Mouse (Mus musculus): ENCODE measurements around the gene Id1. TPM values are rescaled to one million over a fixed set of nuclear protein-coding genes. Genes with fewer than 3 reads are reported as not detected.

Id1 gene
- polyA plus RNA-seq, 1 experiment, result 59.8 TPM

- Histone ChIP-seq H3K4me1 (ENCODE audit: control insufficient read depth, insufficient read depth, insufficient read length, low read length) (peaks cover 5% of the 10 kb centered on the region), H3K4me3 (ENCODE audit: insufficient read depth, low read depth, low read length) (no peak overlapping the region), H3K27ac (replicated peaks; ENCODE audit: low read depth, low read length) (no peak overlapping the region)
These were observed 40.0 kb downstream of the Id1 start for GRCm38 (mm10) chr2:152776019-152776418.

GRCm38 (mm10) chr2:152776435-152776834 lies 40.4 kb downstream of the Id1 start:
- Histone ChIP-seq H3K4me1 (ENCODE audit: control insufficient read depth, insufficient read depth, insufficient read length, low read length) (peaks cover 9% of the 10 kb centered on the region), H3K4me3 (ENCODE audit: insufficient read depth, low read depth, low read length) (no peak overlapping the region), H3K27ac (replicated peaks; ENCODE audit: low read depth, low read length) (no peak overlapping the region)

- H3K4me3 ChIP-seq (ENCODE audit: insufficient read depth, low read depth, low read length), result no peak overlapping the region
- H3K27ac ChIP-seq (replicated peaks; ENCODE audit: low read depth, low read length), result no peak overlapping the region
- peaks cover 15% of the 10 kb centered on the region for H3K4me1 ChIP-seq (ENCODE audit: control insufficient read depth, insufficient read depth, insufficient read length, low read length)
These were observed 41.0 kb downstream of the Id1 start for GRCm38 (mm10) chr2:152777081-152777480.

GRCm38 (mm10) chr2:152780466-152780865 lies 44.4 kb downstream of the Id1 start:
- no peak overlapping the region for H3K27ac ChIP-seq (replicated peaks; ENCODE audit: low read depth, low read length)
- H3K4me1 ChIP-seq (ENCODE audit: control insufficient read depth, insufficient read depth, insufficient read length, low read length), result peaks cover 28% of the 10 kb centered on the region
- no peak overlapping the region for H3K4me3 ChIP-seq (ENCODE audit: insufficient read depth, low read depth, low read length)

- H3K4me3 ChIP-seq (ENCODE audit: insufficient read depth, low read depth, low read length), result no peak overlapping the region
- H3K27ac ChIP-seq (replicated peaks; ENCODE audit: low read depth, low read length), result no peak overlapping the region
- peaks cover 35% of the 10 kb centered on the region for H3K4me1 ChIP-seq (ENCODE audit: control insufficient read depth, insufficient read depth, insufficient read length, low read length)
These were observed 45.1 kb downstream of the Id1 start for GRCm38 (mm10) chr2:152781031-152781711.

GRCm38 (mm10) chr2:152782656-152783055 lies 46.6 kb downstream of the Id1 start:
- H3K27ac ChIP-seq (replicated peaks; ENCODE audit: low read depth, low read length), result no peak overlapping the region
- H3K4me3 ChIP-seq (ENCODE audit: insufficient read depth, low read depth, low read length), result no peak overlapping the region
- peaks cover 36% of the 10 kb centered on the region for H3K4me1 ChIP-seq (ENCODE audit: control insufficient read depth, insufficient read depth, insufficient read length, low read length)

- H3K4me1 ChIP-seq (ENCODE audit: control insufficient read depth, insufficient read depth, insufficient read length, low read length), result peaks cover 40% of the 10 kb centered on the region
- H3K27ac ChIP-seq (replicated peaks; ENCODE audit: low read depth, low read length), result no peak overlapping the region
- H3K4me3 ChIP-seq (ENCODE audit: insufficient read depth, low read depth, low read length), result no peak overlapping the region
These were observed 47.2 kb downstream of the Id1 start for GRCm38 (mm10) chr2:152783241-152783640.

- Histone ChIP-seq H3K4me1 (ENCODE audit: control insufficient read depth, insufficient read depth, insufficient read length, low read length) (peaks cover 53% of the 10 kb centered on the region), H3K27ac (replicated peaks; ENCODE audit: low read depth, low read length) (peak overlapping the region; percentile 98), H3K4me3 (ENCODE audit: insufficient read depth, low read depth, low read length) (no peak overlapping the region)
These were observed 48.6 kb downstream of the Id1 start for GRCm38 (mm10) chr2:152784640-152785039.

- H3K4me3 ChIP-seq (ENCODE audit: insufficient read depth, low read depth, low read length), result peak overlapping the region; percentile 6; the same call in 1 of the 2 replicates
- peak overlapping the region; percentile 98 for H3K27ac ChIP-seq (replicated peaks; ENCODE audit: low read depth, low read length)
- peaks cover 61% of the 10 kb centered on the region for H3K4me1 ChIP-seq (ENCODE audit: control insufficient read depth, insufficient read depth, insufficient read length, low read length)
These were observed 49.6 kb downstream of the Id1 start for GRCm38 (mm10) chr2:152785446-152786350.

Other genes starting within 250 kb of the Id1 start
- gene Defb22, start 246.1 kb upstream of the Id1 start, polyA plus RNA-seq (2012; ENCODE audit: insufficient read depth, insufficient read length, missing spikeins), result not detected in 2 replicates
- not detected in 2 replicates for gene Defb26, start 224.6 kb upstream of the Id1 start, polyA plus RNA-seq (2012; ENCODE audit: insufficient read depth, insufficient read length, missing spikeins)
- gene Defb28, start 218.0 kb upstream of the Id1 start, polyA plus RNA-seq (2012; ENCODE audit: insufficient read depth, insufficient read length, missing spikeins), result not detected in 2 replicates
- not detected in 2 replicates for gene Defb29, start 196.2 kb upstream of the Id1 start, polyA plus RNA-seq (2012; ENCODE audit: insufficient read depth, insufficient read length, missing spikeins)
- not detected in 2 replicates for gene Gm17416, start 166.9 kb upstream of the Id1 start, polyA plus RNA-seq (2012; ENCODE audit: insufficient read depth, insufficient read length, missing spikeins)
- not detected in 2 replicates for gene Defb21, start 163.5 kb upstream of the Id1 start, polyA plus RNA-seq (2012; ENCODE audit: insufficient read depth, insufficient read length, missing spikeins)
- gene Defb19, start 155.9 kb upstream of the Id1 start, polyA plus RNA-seq (2012; ENCODE audit: insufficient read depth, insufficient read length, missing spikeins), result not detected in 2 replicates
- not detected in 2 replicates for gene Defb45, start 136.9 kb upstream of the Id1 start, polyA plus RNA-seq (2012; ENCODE audit: insufficient read depth, insufficient read length, missing spikeins)
- not detected in 2 replicates for gene Defb36, start 131.9 kb upstream of the Id1 start, polyA plus RNA-seq (2012; ENCODE audit: insufficient read depth, insufficient read length, missing spikeins)
- not detected in 2 replicates for gene Defb25, start 113.2 kb upstream of the Id1 start, polyA plus RNA-seq (2012; ENCODE audit: insufficient read depth, insufficient read length, missing spikeins)
- gene Rem1, start 109.3 kb upstream of the Id1 start, polyA plus RNA-seq (2012; ENCODE audit: insufficient read depth, insufficient read length, missing spikeins), result 1.2 and 1.6 TPM in 2 replicates
- 54.9 and 59.2 TPM in 2 replicates for gene H13, start 66.8 kb upstream of the Id1 start, polyA plus RNA-seq (2012; ENCODE audit: insufficient read depth, insufficient read length, missing spikeins)
- 42.0 and 42.5 TPM in 2 replicates for gene Mcts2, start 49.2 kb upstream of the Id1 start, polyA plus RNA-seq (2012; ENCODE audit: insufficient read depth, insufficient read length, missing spikeins)
- gene Cox4i2, start 17.9 kb downstream of the Id1 start, polyA plus RNA-seq (2012; ENCODE audit: insufficient read depth, insufficient read length, missing spikeins), result 6.3 and 8.7 TPM in 2 replicates
- 22.5 and 23.5 TPM in 2 replicates for gene Bcl2l1, start 95.5 kb downstream of the Id1 start, polyA plus RNA-seq (2012; ENCODE audit: insufficient read depth, insufficient read length, missing spikeins)
- gene Tpx2, start 111.7 kb downstream of the Id1 start, polyA plus RNA-seq (2012; ENCODE audit: insufficient read depth, insufficient read length, missing spikeins), result not detected in 2 replicates
- gene Mylk2, start 175.1 kb downstream of the Id1 start, polyA plus RNA-seq (2012; ENCODE audit: insufficient read depth, insufficient read length, missing spikeins), result 4.3 and 6.2 TPM in 2 replicates
- gene Foxs1, start 197.0 kb downstream of the Id1 start, polyA plus RNA-seq (2012; ENCODE audit: insufficient read depth, insufficient read length, missing spikeins), result 1.1 and 2.6 TPM in 2 replicates
- gene Dusp15, start 215.4 kb downstream of the Id1 start, polyA plus RNA-seq (2012; ENCODE audit: insufficient read depth, insufficient read length, missing spikeins), result not detected in 2 replicates
- not detected in 2 replicates for gene Ttll9, start 226.2 kb downstream of the Id1 start, polyA plus RNA-seq (2012; ENCODE audit: insufficient read depth, insufficient read length, missing spikeins)

Data from brown adipose tissue, adult 24 weeks (tissue).